Mouse (Mus musculus): ENCODE measurements around the gene Dpy19l3.

DNA sequence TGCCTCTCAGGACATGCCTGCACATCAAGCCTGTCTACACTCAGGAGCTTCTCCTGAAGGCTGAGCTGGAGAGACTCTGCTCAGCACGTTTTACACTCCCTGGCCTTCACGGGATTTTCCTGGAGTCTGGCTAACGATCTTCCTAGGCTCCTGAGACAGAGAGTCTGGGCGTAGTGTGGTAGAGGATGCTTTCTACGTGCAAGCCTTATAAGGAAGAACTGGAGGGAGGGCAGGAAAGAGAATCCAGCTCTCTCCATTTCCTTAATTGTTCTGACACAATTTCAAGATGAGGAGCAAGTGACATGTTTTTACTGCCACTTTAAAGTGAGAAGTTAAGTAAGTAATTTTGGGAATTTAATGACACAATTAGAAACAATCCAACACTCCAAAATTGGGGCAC, 12.4 kb downstream of the Dpy19l3 start:
- TF ChIP-seq CTCF (IDR thresholded peaks at IDR 0.05; ENCODE audit: insufficient read depth, low read length) = no peak
- TF ChIP-seq POLR2A (IDR thresholded peaks at IDR 0.05; ENCODE audit: borderline replicate concordance, extremely low read depth, low read depth, low read length) = no peak
